Mouse (Mus musculus) kidney, adult 9 months (tissue): ENCODE results near the gene Cdkl3.

Experiments
- DNase-seq: peaks from one replicate; pipeline ENCODE4 v3.0.0; 2022

Gene Cdkl3

GRCm38 (mm10) chr11:52003772-52004528 is at the start of gene Cdkl3:
TSS of gene Cdkl3 (plus strand) at chr11:52004221.
- peak; percentile 97 for DNase-seq

GRCm38 (mm10) chr11:51956112-51956511 is 47.9 kb upstream of the Cdkl3 start:
- DNase-seq: no peak

GRCm38 (mm10) chr11:51957760-51958159 is 46.3 kb upstream of the Cdkl3 start:
- DNase-seq: no peak

GRCm38 (mm10) chr11:51959511-51959910 is 44.5 kb upstream of the Cdkl3 start:
- no peak for DNase-seq

- DNase-seq: no peak
Observed at GRCm38 (mm10) chr11:51960061-51960460, 44.0 kb upstream of the Cdkl3 start.

- DNase-seq: no peak
Observed at GRCm38 (mm10) chr11:51960967-51961471, 43.0 kb upstream of the Cdkl3 start.

- no peak for DNase-seq
Observed at GRCm38 (mm10) chr11:51961761-51962160, 42.3 kb upstream of the Cdkl3 start.

- no peak for DNase-seq
Observed at GRCm38 (mm10) chr11:51962277-51962676, 41.7 kb upstream of the Cdkl3 start.

- no peak for DNase-seq
Observed at GRCm38 (mm10) chr11:51966651-51967050, 37.4 kb upstream of the Cdkl3 start.

- peak; percentile 96 for DNase-seq
Observed at GRCm38 (mm10) chr11:51967443-51968401, 36.3 kb upstream of the Cdkl3 start, which contains the start of gene Cdkn2aipnl. TSS of gene Cdkn2aipnl (plus strand) at chr11:51967661.

- DNase-seq: no peak
Observed at GRCm38 (mm10) chr11:51968896-51969295, 35.1 kb upstream of the Cdkl3 start.

GRCm38 (mm10) chr11:51969511-51969910 is 34.5 kb upstream of the Cdkl3 start:
- DNase-seq: no peak

GRCm38 (mm10) chr11:51971644-51972043 is 32.4 kb upstream of the Cdkl3 start:
- DNase-seq: no peak

- peak; percentile 77 for DNase-seq
Observed at GRCm38 (mm10) chr11:51999611-52000289, 4.3 kb upstream of the Cdkl3 start.

GRCm38 (mm10) chr11:52000290-52000962 is 3.6 kb upstream of the Cdkl3 start, which contains the start of gene Ube2b:
TSS of gene Ube2b (minus strand) at chr11:52000762.
- DNase-seq: peak; percentile 99

GRCm38 (mm10) chr11:52001341-52001740 is 2.7 kb upstream of the Cdkl3 start:
- no peak for DNase-seq

GRCm38 (mm10) chr11:52001861-52002260 is 2.2 kb upstream of the Cdkl3 start:
- no peak for DNase-seq

- DNase-seq: peak; percentile 60
Observed at GRCm38 (mm10) chr11:52002842-52003504, 1.0 kb upstream of the Cdkl3 start.

- DNase-seq: no peak
Observed at GRCm38 (mm10) chr11:52003505-52003771, 583 bp upstream of the Cdkl3 start.

- no peak for DNase-seq
Observed at GRCm38 (mm10) chr11:52005586-52005985, 1.6 kb downstream of the Cdkl3 start.

GRCm38 (mm10) chr11:52011011-52011410 is 7.0 kb downstream of the Cdkl3 start:
- no peak for DNase-seq

- no peak for DNase-seq
Observed at GRCm38 (mm10) chr11:52011541-52011940, 7.5 kb downstream of the Cdkl3 start.
